Mouse (Mus musculus) hindbrain, embryonic 16.5 days (tissue): ENCODE data around the gene Alg1. TPM values are rescaled to one million over a fixed set of nuclear protein-coding genes. Genes with fewer than 3 reads are reported as not detected.

ENCODE experiments used
- ATAC-seq: fragments of 200-750 bp; cut with Nextera tagmentation; 2 replicates; pipeline ENCODE4 v1.8.0; 2017; ENCODE audit warnings: moderate TSS enrichment, moderate library complexity
- H3K27ac ChIP-seq: fragments of 300-500 bp; sonication (generic); 2 replicates; pipeline ENCODE4 v1.5.1; 2014; ENCODE audit warnings: low read depth, mild to moderate bottlenecking, control low read depth, low read length, moderate library complexity
- H3K27me3 ChIP-seq: fragments of 300-500 bp; sonication (generic); replicated peaks from 2 replicates; pipeline ENCODE4 v1.6.1; 2014; ENCODE audit warnings: low read length; ENCODE audit not compliant: control insufficient read depth, insufficient read depth
- H3K36me3 ChIP-seq: fragments of 300-500 bp; sonication (generic); 2 replicates; pipeline ENCODE4 v1.6.1; 2014; ENCODE audit warnings: mild to moderate bottlenecking, low read length, moderate library complexity, mixed read lengths; ENCODE audit not compliant: control insufficient read depth, insufficient read depth
- H3K4me1 ChIP-seq: fragments of 300-500 bp; sonication (generic); 2 replicates; pipeline ENCODE4 v1.6.1; 2014; ENCODE audit warnings: low read depth, low read length; ENCODE audit not compliant: control insufficient read depth, insufficient read depth
- H3K4me2 ChIP-seq: fragments of 300-500 bp; sonication (generic); 2 replicates; pipeline ENCODE4 v1.6.1; 2014; ENCODE audit warnings: mild to moderate bottlenecking, low read length, control low read depth, moderate library complexity
- H3K4me3 ChIP-seq: fragments of 300-500 bp; sonication (generic); 2 replicates; pipeline ENCODE4 v1.5.1; 2014; ENCODE audit warnings: mild to moderate bottlenecking, low read length, control low read depth, moderate library complexity
- H3K9ac ChIP-seq: fragments of 300-500 bp; sonication (generic); 2 replicates; pipeline ENCODE4 v1.6.1; 2014; ENCODE audit warnings: low read depth, mild to moderate bottlenecking, control low read depth, low read length, moderate library complexity
- H3K9me3 ChIP-seq: fragments of 300-500 bp; sonication (generic); 2 replicates; pipeline ENCODE4 v1.6.1; 2014; ENCODE audit warnings: mild to moderate bottlenecking, low read length, moderate library complexity; ENCODE audit not compliant: control insufficient read depth
- WGBS: fragments of 180-500 bp; shearing (Covaris S2); extraction: QIAGEN DNeasy Blood & Tissue Kit; methylation state at CpG from one replicate; pipeline ENCODE4 v1.1.7; 2014; 5-methylcytosine and 5-hydroxymethylcytosine counted together
- polyA plus RNA-seq: library from polyadenylated mRNA; unstranded; fragments of >200 nt; fragmentation: Nextera tagmentation; extraction: Ambion mirVana; gene quantifications from 2 replicates; pipeline ENCODE4 v1.2.1, GENCODE M21; 2015

The Alg1 gene
- 42.9 and 45.9 TPM in 2 replicates for polyA plus RNA-seq

DNA sequence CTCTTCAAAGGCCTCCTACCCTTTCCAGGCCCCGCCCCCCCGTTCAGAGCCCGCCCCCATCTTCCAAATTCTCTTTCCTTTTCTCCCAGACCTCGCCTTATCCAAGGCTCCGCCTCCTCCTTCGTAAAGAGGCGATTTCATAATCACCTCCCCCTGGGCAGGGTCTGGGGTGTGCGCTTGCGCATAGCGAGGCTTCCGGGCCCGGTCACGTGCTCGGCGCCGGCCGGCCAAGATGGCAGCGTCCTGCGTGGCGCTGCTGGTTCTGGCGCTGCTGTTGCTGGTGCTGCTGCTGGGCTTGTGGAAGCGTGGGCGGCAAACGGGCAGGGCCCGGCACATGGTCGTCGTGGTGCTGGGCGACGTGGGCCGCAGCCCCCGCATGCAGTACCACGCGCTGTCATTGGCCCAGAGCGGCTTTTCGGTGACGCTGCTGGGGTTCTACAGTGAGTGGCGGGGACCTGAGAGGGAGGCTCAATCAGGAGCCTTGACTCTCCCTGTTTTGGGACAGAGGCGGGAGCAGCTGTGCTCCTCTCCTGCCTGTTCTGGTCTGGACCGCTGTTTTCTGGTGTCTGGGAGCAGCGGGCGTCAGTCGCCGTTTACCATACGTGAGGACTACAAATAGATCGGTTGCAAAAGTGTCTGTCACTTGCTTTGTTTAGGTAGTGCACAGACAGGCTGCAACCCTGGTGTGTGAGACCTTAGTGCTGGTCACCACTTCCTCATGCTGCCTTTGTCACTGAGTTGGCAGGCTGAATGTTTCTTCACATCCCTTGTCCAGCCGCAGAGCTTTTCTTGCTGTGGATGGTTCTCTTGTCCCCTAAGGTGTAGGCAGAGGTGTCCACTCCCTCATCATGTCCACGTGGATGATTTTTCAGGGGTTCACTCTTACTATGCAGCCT is at the start of gene Alg1:
Gene Alg1, plus strand, starts transcription at position 204 of the 896 bp plus-strand sequence.
- Histone ChIP-seq H3K4me1 (peaks cover 13% of the 10 kb centered on the region), H3K4me2 (peak within 1 kb of the TSS; percentile 86), H3K9ac (peak within 1 kb of the TSS; percentile 74), H3K9me3 (no peaks in the 10 kb centered on the region), H3K4me3 (peak within 1 kb of the TSS; percentile 77), H3K27me3 (no peaks in the 10 kb centered on the region), H3K36me3 (no peaks in the 10 kb centered on the region), H3K27ac (peak within 1 kb of the TSS; percentile 51)
- peak; percentile 97 for ATAC-seq
- WGBS = 3% methylated on average over 47 of the region's 47 CpGs

GRCm38 (mm10) chr16:5184101-5184500 is 49.3 kb upstream of the Alg1 start:
- H3K4me3 ChIP-seq = no peak overlapping the region
- H3K9me3 ChIP-seq = no peaks in the 10 kb centered on the region
- no peak overlapping the region for H3K27ac ChIP-seq
- no peak overlapping the region for H3K9ac ChIP-seq
- ATAC-seq = no peak
- 69% methylated on average over 8 of the region's 8 CpGs for WGBS
- no peaks in the 10 kb centered on the region for H3K4me1 ChIP-seq
- no peak overlapping the region for H3K4me2 ChIP-seq
- no peaks in the 10 kb centered on the region for H3K27me3 ChIP-seq
- H3K36me3 ChIP-seq = no peaks in the 10 kb centered on the region

- no peak for ATAC-seq
- WGBS = 69% methylated on average over 5 of the region's 5 CpGs
These were observed 48.5 kb upstream of the Alg1 start for GRCm38 (mm10) chr16:5184956-5185355.

DNA sequence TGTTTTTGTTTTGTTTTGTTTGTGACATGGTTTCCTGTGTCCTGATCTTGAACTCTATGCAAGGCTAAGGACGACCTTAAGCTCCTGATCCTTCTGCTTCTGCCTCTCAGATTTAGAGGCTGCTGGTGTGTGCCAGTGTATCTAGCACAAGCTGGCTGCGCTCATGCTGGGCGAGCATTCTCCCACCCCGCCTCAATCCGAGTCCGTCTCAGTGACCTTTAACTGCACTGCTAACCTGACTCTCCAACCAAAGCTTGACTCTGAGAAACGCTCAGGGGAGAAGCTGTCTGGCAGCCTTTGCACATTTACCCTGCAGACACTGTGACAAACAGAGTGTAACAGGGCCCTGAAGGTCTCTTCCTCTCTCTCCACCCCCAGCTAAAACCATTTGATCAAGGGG is 47.7 kb upstream of the Alg1 start:
- Histone ChIP-seq H3K9ac (no peak overlapping the region), H3K4me1 (no peaks in the 10 kb centered on the region), H3K27ac (no peak overlapping the region), H3K9me3 (no peaks in the 10 kb centered on the region), H3K4me3 (no peak overlapping the region), H3K36me3 (no peaks in the 10 kb centered on the region), H3K27me3 (no peaks in the 10 kb centered on the region), H3K4me2 (no peak overlapping the region)
- ATAC-seq = no peak
- WGBS = 59% methylated on average over 7 of the region's 7 CpGs

More at GRCm38 (mm10) chr16:5184956-5185355, 48.5 kb upstream of the Alg1 start:
- no peak overlapping the region for H3K4me2 ChIP-seq
- no peaks in the 10 kb centered on the region for H3K36me3 ChIP-seq
- no peaks in the 10 kb centered on the region for H3K4me1 ChIP-seq
- no peak overlapping the region for H3K4me3 ChIP-seq
- H3K9ac ChIP-seq = no peak overlapping the region
- H3K27me3 ChIP-seq = no peaks in the 10 kb centered on the region
- H3K9me3 ChIP-seq = no peaks in the 10 kb centered on the region
- no peak overlapping the region for H3K27ac ChIP-seq

GRCm38 (mm10) chr16:5186234-5186633 is 47.2 kb upstream of the Alg1 start:
- H3K4me1 ChIP-seq = no peaks in the 10 kb centered on the region
- no peak for ATAC-seq
- H3K4me2 ChIP-seq = no peak overlapping the region
- H3K36me3 ChIP-seq = no peaks in the 10 kb centered on the region
- H3K27ac ChIP-seq = no peak overlapping the region
- H3K27me3 ChIP-seq = no peaks in the 10 kb centered on the region
- no peak overlapping the region for H3K9ac ChIP-seq
- H3K9me3 ChIP-seq = no peaks in the 10 kb centered on the region
- H3K4me3 ChIP-seq = no peak overlapping the region
- 76% methylated on average over 7 of the region's 7 CpGs for WGBS

- Histone ChIP-seq H3K4me1 (no peaks in the 10 kb centered on the region), H3K4me3 (no peak overlapping the region), H3K36me3 (peaks cover 3% of the 10 kb centered on the region; the same call in 1 of the 2 replicates), H3K9me3 (no peaks in the 10 kb centered on the region), H3K4me2 (no peak overlapping the region), H3K27ac (no peak overlapping the region), H3K9ac (no peak overlapping the region), H3K27me3 (no peaks in the 10 kb centered on the region)
- no peak for ATAC-seq
- 20% methylated on average over 6 of the region's 6 CpGs for WGBS
These were observed 38.3 kb upstream of the Alg1 start for GRCm38 (mm10) chr16:5195080-5195479.

DNA sequence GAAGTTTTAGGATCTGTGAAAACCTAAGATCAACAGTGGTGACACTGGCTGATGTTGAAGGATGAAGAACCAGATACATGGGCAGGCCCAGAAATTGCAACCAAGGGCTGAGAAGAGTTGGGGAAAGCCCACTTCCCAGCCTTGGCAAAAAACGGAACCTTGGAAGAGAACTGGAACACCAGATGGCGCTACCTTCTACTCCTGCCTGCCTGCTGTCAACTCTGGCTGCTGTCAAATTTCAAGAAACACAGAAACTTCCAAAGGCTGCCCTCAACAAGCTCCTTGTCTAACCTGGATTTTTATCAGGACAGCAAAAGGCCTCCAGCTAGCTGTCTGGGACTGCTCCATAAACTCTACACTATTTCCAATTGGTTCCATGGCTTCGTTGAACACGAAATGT is 30.7 kb upstream of the Alg1 start:
- ATAC-seq = no peak
- Histone ChIP-seq H3K27me3 (no peaks in the 10 kb centered on the region), H3K4me3 (peak overlapping the region; percentile 87), H3K4me1 (peaks cover 2% of the 10 kb centered on the region), H3K9ac (no peak overlapping the region), H3K4me2 (peak overlapping the region; percentile 97), H3K9me3 (no peaks in the 10 kb centered on the region), H3K36me3 (peaks cover 5% of the 10 kb centered on the region; the same call in 1 of the 2 replicates), H3K27ac (no peak overlapping the region)
- WGBS = 8% methylated on average over 4 of the region's 4 CpGs

- no peaks in the 10 kb centered on the region for H3K9me3 ChIP-seq
- H3K36me3 ChIP-seq = peaks cover 5% of the 10 kb centered on the region; the same call in 1 of the 2 replicates
- H3K4me3 ChIP-seq = peak overlapping the region; percentile 87
- H3K27ac ChIP-seq = no peak overlapping the region
- H3K4me2 ChIP-seq = peak overlapping the region; percentile 97
- WGBS = 2% methylated on average over 36 of the region's 36 CpGs
- ATAC-seq = peak; percentile 58; the same call in 1 of the 2 replicates
- peaks cover 2% of the 10 kb centered on the region for H3K4me1 ChIP-seq
- H3K9ac ChIP-seq = peak overlapping the region; percentile 76
- no peaks in the 10 kb centered on the region for H3K27me3 ChIP-seq
These were observed 30.2 kb upstream of the Alg1 start for GRCm38 (mm10) chr16:5203200-5203599.

GRCm38 (mm10) chr16:5203668-5204433 is 29.6 kb upstream of the Alg1 start, which contains the start of gene Nagpa:
Gene Nagpa, minus strand, starts transcription at chr16:5204012.
- Histone ChIP-seq H3K36me3 (peaks cover 5% of the 10 kb centered on the region; the same call in 1 of the 2 replicates), H3K9me3 (no peaks in the 10 kb centered on the region), H3K4me2 (peak within 1 kb of the TSS; percentile 97), H3K4me1 (peaks cover 2% of the 10 kb centered on the region), H3K4me3 (peak within 1 kb of the TSS; percentile 87), H3K27me3 (no peaks in the 10 kb centered on the region), H3K27ac (no peak within 1 kb of the TSS), H3K9ac (peak within 1 kb of the TSS; percentile 76)
- peak; percentile 94 for ATAC-seq
- WGBS = 5% methylated on average over 34 of the region's 40 CpGs
